10 mouse cellular contexts compared by ENCODE assay signal in the genomic region with DNA sequence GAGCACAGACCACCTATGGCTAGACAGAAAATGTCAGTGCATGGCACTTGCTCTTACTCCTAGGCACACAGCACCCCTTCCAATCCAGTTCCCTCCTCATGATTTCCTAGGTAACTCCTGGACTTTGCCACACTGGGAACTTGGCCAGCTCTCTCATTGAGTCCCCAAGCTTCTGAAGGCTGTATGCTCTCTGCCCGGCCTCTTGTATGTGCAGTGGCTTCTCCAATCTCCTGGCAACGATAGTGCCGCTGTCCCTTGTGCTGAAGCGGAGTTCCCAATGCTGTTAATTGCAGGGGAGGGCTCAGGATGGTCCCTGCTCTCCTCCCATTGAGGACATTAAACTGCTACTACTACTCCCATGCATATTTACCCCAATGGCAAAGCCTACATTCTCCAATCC. TPM values are rescaled to one million over a fixed set of nuclear protein-coding genes. Genes with fewer than 3 reads are reported as not detected.
DNase-seq lines count a peak whose midpoint lies in the region; ATAC-seq and TF ChIP-seq lines count a peak whose summit lies in the region.
"Had no signal": no experiment of that assay in that cellular context is flagged by ENCODE, and none has a peak within 500 bp of the region (broad histone marks: within the 10 kb centered on the region; RNA-seq: fewer than 3 reads in every experiment).

No protein-coding gene starts in this region.

- 14% methylated on average over 4 of the region's 4 CpGs for WGBS in kidney, postnatal 0 days

- peaks cover 40% of the 10 kb centered on the region for H3K36me3 ChIP-seq in kidney, postnatal 0 days (ENCODE audit: insufficient read depth, low read length)

- no peak overlapping the region for H3K4me3 ChIP-seq in kidney, postnatal 0 days (replicated peaks; ENCODE audit: low read depth, low read length)
- H3K4me3 ChIP-seq: heart, embryonic 15.5 days; stomach, embryonic 15.5 days had no signal

- TF ChIP-seq CTCF in kidney, postnatal 0 days (IDR thresholded peaks at IDR 0.05; ENCODE audit: low read depth): no peak

- no peaks in the 10 kb centered on the region for H3K9me3 ChIP-seq in kidney, postnatal 0 days (replicated peaks; ENCODE audit: low read length)
- H3K9me3 ChIP-seq: heart, embryonic 15.5 days; stomach, embryonic 15.5 days had no signal

- no peak overlapping the region for H3K9ac ChIP-seq in kidney, postnatal 0 days (ENCODE audit: low read depth, low read length)
- H3K9ac ChIP-seq: heart, embryonic 15.5 days; stomach, embryonic 15.5 days had no signal

- no peaks in the 10 kb centered on the region for H3K4me1 ChIP-seq in kidney, postnatal 0 days (replicated peaks; ENCODE audit: insufficient read depth, low read length)

- H3K4me2 ChIP-seq in kidney, postnatal 0 days (ENCODE audit: low read length): no peak overlapping the region
- H3K4me2 ChIP-seq: heart, embryonic 15.5 days; stomach, embryonic 15.5 days had no signal

- no peak; the same call in 1 of the 2 replicates for ATAC-seq in kidney, postnatal 0 days (replicated peaks; ENCODE audit: low FRiP score, low read depth)
- no peak for ATAC-seq in activated CD4-positive, CD25-positive, alpha-beta regulatory T cell, adult 4 months

- H3K27ac ChIP-seq in kidney, postnatal 0 days: no peak overlapping the region
- H3K27ac ChIP-seq: heart, embryonic 15.5 days; stomach, embryonic 15.5 days had no signal

- DNase-seq in gastrocnemius, postnatal 10 days: peak; percentile 17
- DNase-seq in gastrocnemius, adult 18-20 months (ENCODE audit: low spot score): no peak
- DNase-seq in right cerebral cortex, postnatal 10 days (ENCODE audit: low spot score in 2 of 2): peak; percentile 55 to 67
- no peak for DNase-seq in right cerebral cortex, postnatal 36 days (ENCODE audit: low spot score in 2 of 2)
- DNase-seq in kidney, postnatal 0 days (ENCODE audit: low spot score): peak; percentile 66
- peak; percentile 16 for DNase-seq in retina, embryonic 14.5 days (ENCODE audit: low spot score)
- DNase-seq in spleen, postnatal 36 days (ENCODE audit: low spot score in 2 of 2): no peak

- no peaks in the 10 kb centered on the region for H3K27me3 ChIP-seq in kidney, postnatal 0 days (ENCODE audit: insufficient read depth, low read length)
- H3K27me3 ChIP-seq: heart, embryonic 15.5 days; stomach, embryonic 15.5 days had no signal

RNA-seq across cellular contexts. Expression of gene Qtrt1, which starts 3.7 kb away (rescaled TPM):
- 10 to 100 TPM in 1 of 2 experiments, 1 to 10 TPM in 1; 8.5 to 11.4 TPM for total RNA-seq in gastrocnemius, postnatal 10 days (2021)
- 1 to 10 TPM; 5.8 to 6.3 TPM for total RNA-seq in gastrocnemius, adult 18-20 months (2021)
- polyA plus RNA-seq in kidney, postnatal 0 days (2015; fragmentation: Nextera tagmentation; extraction: Ambion mirVana): 41.1 and 42.0 TPM in 2 replicates
- polyA plus RNA-seq in activated CD4-positive, CD25-positive, alpha-beta regulatory T cell, adult 4 months (2017; shearing (Covaris generic)): 10 to 100 TPM; 34.0 to 38.8 TPM

RNA-seq across cellular contexts. Expression of gene Dnm2, which starts 16.8 kb away (rescaled TPM):
- 10 to 100 TPM; 52.4 to 64.5 TPM for total RNA-seq in gastrocnemius, postnatal 10 days (2021)
- total RNA-seq in gastrocnemius, adult 18-20 months (2021): 10 to 100 TPM; 37.0 to 38.6 TPM
- 68.0 and 68.9 TPM in 2 replicates for polyA plus RNA-seq in kidney, postnatal 0 days (2015; fragmentation: Nextera tagmentation; extraction: Ambion mirVana)
- polyA plus RNA-seq in activated CD4-positive, CD25-positive, alpha-beta regulatory T cell, adult 4 months (2017; shearing (Covaris generic)): 100 to 1,000 TPM; 100 to 114 TPM

RNA-seq across cellular contexts. Expression of gene Ilf3, which starts 40.3 kb away (rescaled TPM):
- 10 to 100 TPM; 34.9 to 49.0 TPM for total RNA-seq in gastrocnemius, postnatal 10 days (2021)
- 10 to 100 TPM; 17.3 to 22.2 TPM for total RNA-seq in gastrocnemius, adult 18-20 months (2021)
- 113 and 125 TPM in 2 replicates for polyA plus RNA-seq in kidney, postnatal 0 days (2015; fragmentation: Nextera tagmentation; extraction: Ambion mirVana)
- 100 to 1,000 TPM in 1 of 2 experiments, 10 to 100 TPM in 1; 96.0 to 122 TPM for polyA plus RNA-seq in activated CD4-positive, CD25-positive, alpha-beta regulatory T cell, adult 4 months (2017; shearing (Covaris generic))

Comparison
In these comparisons a context has a peak if more than half of its experiments do, and no peak if none do; other contexts are left out.
1. DNase-seq: peak in gastrocnemius, postnatal 10 days (single experiment), right cerebral cortex, postnatal 10 days (2 of 2), kidney, postnatal 0 days (single experiment) and retina, embryonic 14.5 days (single experiment); none in gastrocnemius, adult 18-20 months (single experiment), right cerebral cortex, postnatal 36 days (0 of 2) and spleen, postnatal 36 days (0 of 2).